Mouse (Mus musculus) G1E-ER4 (cell line): ENCODE results near the gene Farp1. TPM values are rescaled to one million over a fixed set of nuclear protein-coding genes. Genes with fewer than 3 reads are reported as not detected.

Experiments used
- GATA1 ChIP-seq: IDR thresholded peaks from one replicate; pipeline ENCODE4 v1.8.0; 2012; ENCODE audit warnings: low read length, inconsistent platforms
- polyA plus RNA-seq: library from polyadenylated mRNA; stranded (reverse); fragments of >175 nt; gene quantifications from 2 replicates; pipeline ENCODE4 v1.2.3, GENCODE M21; 2012

The Farp1 gene
- polyA plus RNA-seq, 1 experiment, result 0.09 TPM

GRCm38 (mm10) chr14:121146213-121146612, 111.2 kb downstream of the Farp1 start:
- TF ChIP-seq GATA1, result no peak

GRCm38 (mm10) chr14:121147026-121147425, 112.0 kb downstream of the Farp1 start:
- TF ChIP-seq GATA1, result no peak

- no peak for TF ChIP-seq GATA1
Measured at GRCm38 (mm10) chr14:121148088-121148785, 113.2 kb downstream of the Farp1 start.

- TF ChIP-seq GATA1, result no peak
Measured at GRCm38 (mm10) chr14:121149984-121150383, 115.0 kb downstream of the Farp1 start.

DNA sequence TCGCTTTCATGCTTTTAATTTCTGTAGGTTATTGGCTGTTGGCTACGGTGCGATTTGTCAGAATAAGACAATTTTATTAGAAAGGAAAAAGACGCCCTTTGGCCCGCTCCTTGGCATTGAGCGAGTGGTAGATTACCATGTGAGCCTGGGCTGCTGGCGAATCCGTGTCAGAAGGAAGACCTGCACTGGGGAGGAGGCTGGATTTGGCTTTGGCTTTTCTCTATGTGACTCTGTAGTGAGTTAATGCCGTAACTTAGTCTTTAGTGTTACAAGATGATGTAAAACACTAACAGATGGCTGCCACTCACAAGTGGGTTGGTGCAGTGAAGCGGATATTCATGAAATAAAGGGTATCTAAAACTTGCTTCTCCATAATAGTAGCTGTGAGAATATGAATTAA, 116.8 kb downstream of the Farp1 start:
- no peak for TF ChIP-seq GATA1

- TF ChIP-seq GATA1, result no peak
Measured at GRCm38 (mm10) chr14:121152771-121153170, 117.8 kb downstream of the Farp1 start.

GRCm38 (mm10) chr14:121153260-121153659, 118.3 kb downstream of the Farp1 start:
- TF ChIP-seq GATA1, result no peak

DNA sequence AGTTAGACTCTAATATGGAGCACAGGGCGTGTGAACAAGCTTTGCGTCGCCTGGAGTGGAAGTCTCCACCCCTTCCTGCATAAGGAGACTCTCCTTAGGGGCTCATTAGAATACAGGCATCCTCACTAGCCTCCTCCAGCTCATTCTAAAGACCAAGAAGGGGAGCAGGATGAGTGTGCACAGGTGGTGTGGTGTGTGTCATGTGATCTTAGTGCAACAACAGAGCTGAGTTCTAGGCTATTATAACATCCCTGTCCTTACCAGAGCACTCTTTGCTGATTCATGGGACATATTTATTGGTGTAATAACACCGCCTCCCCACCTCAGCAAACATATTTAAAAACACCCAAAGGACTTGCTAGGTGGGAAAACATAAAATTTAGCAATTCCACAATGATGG, 120.2 kb downstream of the Farp1 start:
- TF ChIP-seq GATA1, result no peak

GRCm38 (mm10) chr14:121158616-121159015, 123.6 kb downstream of the Farp1 start:
- no peak for TF ChIP-seq GATA1

DNA sequence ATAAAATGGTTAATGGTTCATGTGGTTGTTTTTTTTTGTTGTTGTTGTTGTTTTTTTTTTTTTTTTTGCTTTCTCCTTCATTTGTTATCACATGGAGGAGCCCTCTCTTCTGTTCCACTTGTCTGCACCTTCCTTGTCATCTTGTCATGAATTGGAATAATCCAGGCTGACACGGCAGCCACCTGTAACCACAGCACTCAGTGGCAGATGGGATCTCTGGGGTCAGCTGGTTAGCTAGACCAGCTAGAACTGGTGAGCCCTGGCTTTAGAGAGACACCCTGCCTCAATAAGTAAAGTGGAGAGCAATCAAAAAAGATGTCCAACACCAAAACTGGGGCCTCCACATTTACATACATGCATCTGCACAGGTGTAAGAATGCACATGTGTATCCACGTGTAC, 127.8 kb downstream of the Farp1 start:
- TF ChIP-seq GATA1, result no peak

GRCm38 (mm10) chr14:121164866-121165265, 129.9 kb downstream of the Farp1 start:
- no peak for TF ChIP-seq GATA1

DNA sequence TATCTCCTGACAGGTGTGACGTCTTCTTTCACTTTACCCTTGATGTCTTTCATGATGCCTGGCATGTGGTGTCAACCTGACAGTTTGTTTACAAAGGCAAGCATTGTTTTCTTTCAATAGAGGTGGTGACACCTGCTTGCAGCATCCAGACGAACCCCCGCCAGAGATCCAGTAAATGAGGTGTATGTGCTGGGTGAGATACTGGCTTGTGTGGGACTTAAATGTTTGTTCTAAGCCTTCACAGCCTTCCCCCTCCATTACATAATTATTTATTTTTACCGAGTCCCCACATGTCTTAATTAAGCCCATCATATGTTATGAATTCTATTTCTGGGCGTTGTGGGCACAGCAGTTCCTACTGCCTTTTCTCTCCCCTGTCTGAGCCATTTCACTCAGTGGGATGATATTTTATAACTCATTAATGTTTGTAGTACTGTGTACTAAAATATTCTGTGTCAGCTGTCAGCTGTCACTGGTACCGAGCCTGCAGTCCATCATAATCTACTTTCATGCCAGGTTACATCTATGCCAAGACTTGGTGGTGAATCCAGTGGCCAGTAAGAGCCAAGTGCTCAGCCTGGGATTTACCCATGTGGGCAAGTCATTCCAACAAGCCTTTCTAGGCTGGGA, 130.5 kb downstream of the Farp1 start:
- TF ChIP-seq GATA1, result no peak

GRCm38 (mm10) chr14:121166038-121166436, 131.0 kb downstream of the Farp1 start:
- TF ChIP-seq GATA1, result no peak

DNA sequence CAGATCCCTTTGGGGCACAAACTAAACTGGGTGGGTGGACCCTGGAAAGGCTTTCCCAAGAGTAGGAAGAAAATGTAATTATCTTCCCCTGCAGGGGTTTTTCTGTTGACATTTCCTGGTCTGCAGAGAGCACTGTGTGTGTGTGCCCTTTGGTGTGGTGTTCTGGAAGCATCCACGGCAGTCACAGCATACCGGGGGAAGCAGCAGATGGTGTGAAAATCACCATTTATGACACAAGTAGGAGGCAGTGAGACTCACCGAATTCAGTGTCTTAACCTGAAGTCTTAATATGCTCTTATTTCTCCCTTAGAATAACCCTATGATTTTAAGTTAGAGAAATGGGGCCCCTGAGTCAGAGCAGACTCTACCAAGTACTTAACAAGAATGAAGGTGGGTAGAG, 133.7 kb downstream of the Farp1 start:
- no peak for TF ChIP-seq GATA1

- no peak for TF ChIP-seq GATA1
Measured at GRCm38 (mm10) chr14:121170321-121170720, 135.3 kb downstream of the Farp1 start.

DNA sequence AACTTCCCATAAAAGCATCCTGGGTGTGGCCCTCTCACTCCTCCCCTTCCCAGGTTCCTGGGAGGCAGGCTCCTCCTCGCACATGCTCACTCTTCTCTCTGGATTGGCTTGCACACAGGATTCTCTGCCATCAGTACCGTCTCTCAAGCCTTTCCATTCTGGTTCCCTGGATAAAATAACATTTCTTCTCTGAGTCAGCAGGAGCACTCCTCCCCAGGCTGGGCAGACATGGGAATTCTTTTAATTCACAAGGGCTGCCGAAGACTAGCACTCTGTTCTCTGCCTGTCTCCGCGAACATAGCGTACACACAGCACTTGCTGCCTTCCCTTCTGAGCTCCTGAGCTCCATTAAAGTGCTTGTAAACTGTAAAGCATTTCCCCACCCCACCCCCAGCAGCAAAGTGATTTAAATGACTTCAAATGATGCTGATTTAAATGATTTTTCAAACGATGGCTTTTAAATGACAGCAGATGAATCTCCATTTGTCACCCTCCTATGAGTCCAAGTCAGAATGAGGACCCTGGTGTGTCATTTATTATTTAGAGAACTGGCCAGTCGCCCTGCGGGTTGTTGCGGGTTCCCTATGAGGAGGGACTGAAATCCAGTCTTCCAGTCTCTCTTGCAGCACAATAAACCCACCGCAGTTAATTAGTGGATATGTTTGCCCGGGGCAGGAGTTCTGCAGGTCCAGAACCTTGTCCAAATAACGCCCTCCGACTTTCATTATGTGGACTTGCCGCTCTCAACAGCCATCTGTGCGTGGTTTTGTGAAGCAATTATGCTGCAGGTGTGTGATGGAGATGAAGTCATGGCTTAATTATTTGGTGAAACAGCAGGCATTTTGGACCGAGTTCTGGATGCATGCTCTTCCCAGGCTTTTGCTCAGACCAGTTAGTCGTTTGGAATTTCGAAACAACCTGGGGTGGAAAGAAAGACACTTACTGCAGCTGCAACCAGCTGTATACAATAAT, 137.4 kb downstream of the Farp1 start:
- no peak for TF ChIP-seq GATA1

GRCm38 (mm10) chr14:121175385-121175784, 140.4 kb downstream of the Farp1 start:
- TF ChIP-seq GATA1, result no peak
